Mouse (Mus musculus): Measurements from ENCODE around the gene Cx3cl1. TPM values are rescaled to one million over a fixed set of nuclear protein-coding genes. Genes with fewer than 3 reads are reported as not detected.

The Cx3cl1 gene
- 4.6 and 5.3 TPM in 2 replicates for polyA plus RNA-seq (2016; fragmentation: Nextera tagmentation; extraction: Ambion mirVana)

DNA sequence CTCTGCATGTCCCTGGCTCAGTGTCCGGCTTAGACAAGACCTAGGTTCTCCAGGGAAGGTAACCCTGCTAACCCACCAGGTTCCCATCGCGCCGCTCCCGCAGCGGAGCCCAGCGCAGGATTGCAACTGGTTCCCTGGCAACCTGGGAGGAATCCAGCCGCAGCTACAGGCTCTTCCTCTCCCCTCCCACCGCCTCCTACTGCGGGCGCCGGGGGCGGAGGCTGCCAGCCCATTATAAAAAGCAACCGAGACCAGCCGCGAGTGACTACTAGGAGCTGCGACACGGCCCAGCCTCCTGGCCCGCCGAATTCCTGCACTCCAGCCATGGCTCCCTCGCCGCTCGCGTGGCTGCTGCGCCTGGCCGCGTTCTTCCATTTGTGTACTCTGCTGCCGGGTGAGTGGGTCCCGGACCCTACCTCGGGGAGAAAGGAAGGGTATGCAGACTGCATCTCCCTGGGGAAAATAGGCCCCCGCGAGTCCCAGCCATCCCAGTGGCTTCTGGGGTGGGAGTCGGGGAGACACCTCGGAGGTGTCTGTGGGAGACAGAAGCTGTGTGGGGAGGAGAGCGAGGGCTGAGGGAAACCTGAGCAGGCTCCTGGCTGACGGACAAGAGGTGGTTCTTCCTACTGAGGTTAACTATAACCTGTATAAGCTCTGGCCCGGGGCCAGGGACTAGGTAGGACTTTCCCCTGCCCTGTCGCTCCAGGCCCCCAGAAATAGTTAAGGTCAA, at the start of gene Cx3cl1:
Cx3cl1 (plus strand) TSS at position 69 of the 730 bp plus-strand sequence.
- Histone ChIP-seq H3K36me3 (no peaks in the 10 kb centered on the region), H3K4me2 (replicated peaks) (peak within 1 kb of the TSS; percentile 78), H3K4me3 (peak within 1 kb of the TSS; percentile 44), H3K27me3 (peaks cover 47% of the 10 kb centered on the region), H3K9me3 (no peaks in the 10 kb centered on the region), H3K4me1 (peaks cover 14% of the 10 kb centered on the region), H3K9ac (peak within 1 kb of the TSS; percentile 46; the same call in 1 of the 2 replicates), H3K27ac (no peak within 1 kb of the TSS)
- WGBS: under 1% methylated on average over 38 of the region's 38 CpGs
- ATAC-seq (ENCODE audit: insufficient number of reproducible peaks, insufficient read depth, low FRiP score, low TSS enrichment): peak; percentile 59

DNA sequence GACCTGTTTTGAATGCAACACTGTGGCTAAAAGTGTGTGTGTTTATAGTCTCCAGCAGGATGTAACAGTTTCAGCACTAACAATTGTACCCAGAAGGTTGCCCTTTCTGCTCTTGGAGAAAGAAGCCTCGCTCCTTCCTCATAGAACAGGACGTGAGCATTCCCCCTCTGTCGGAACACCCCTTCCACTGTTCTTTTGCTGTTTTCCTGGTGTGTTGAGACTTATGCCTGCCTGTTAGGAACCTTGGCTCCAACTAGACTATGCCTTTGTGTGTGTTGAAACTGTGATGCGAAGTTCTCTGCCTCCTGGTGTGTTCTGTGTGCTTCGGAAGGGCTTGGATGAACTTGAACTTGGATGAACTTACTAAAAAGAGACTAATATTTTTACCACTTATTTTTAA, 45.8 kb upstream of the Cx3cl1 start:
- no peak overlapping the region for H3K4me3 ChIP-seq
- no peak for ATAC-seq (ENCODE audit: insufficient number of reproducible peaks, insufficient read depth, low FRiP score, low TSS enrichment)
- H3K4me2 ChIP-seq (replicated peaks): no peak overlapping the region

DNA sequence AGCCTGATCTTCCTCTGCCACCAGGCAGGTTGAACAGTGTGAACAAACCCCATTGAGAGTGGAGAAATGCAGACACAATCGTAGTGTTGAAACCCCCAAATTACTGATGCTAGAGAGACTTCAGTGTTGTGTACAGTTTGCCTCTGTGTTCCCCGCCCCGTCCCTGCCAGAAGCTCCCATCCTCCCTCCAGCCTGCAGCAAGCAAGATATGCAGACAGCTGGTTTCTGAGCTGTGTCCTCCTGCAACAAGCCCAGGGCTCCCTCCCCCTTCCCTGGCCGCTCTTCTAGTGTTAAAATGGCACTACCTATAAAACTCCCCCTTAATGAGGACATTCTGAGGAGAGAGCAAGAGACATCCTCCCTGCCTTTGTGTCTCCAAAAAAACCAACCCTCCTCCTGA, 42.5 kb upstream of the Cx3cl1 start:
- H3K36me3 ChIP-seq: no peaks in the 10 kb centered on the region
- H3K4me2 ChIP-seq (replicated peaks): no peak overlapping the region
- no peak for ATAC-seq (ENCODE audit: insufficient number of reproducible peaks, insufficient read depth, low FRiP score, low TSS enrichment)

More for the DNA sequence above, 45.8 kb upstream of the Cx3cl1 start:
- Histone ChIP-seq H3K36me3 (no peaks in the 10 kb centered on the region), H3K27ac (no peak overlapping the region), H3K27me3 (no peaks in the 10 kb centered on the region), H3K4me1 (no peaks in the 10 kb centered on the region), H3K9me3 (no peaks in the 10 kb centered on the region), H3K9ac (no peak overlapping the region)
- WGBS: 88% methylated on average over 5 of the region's 5 CpGs

DNA sequence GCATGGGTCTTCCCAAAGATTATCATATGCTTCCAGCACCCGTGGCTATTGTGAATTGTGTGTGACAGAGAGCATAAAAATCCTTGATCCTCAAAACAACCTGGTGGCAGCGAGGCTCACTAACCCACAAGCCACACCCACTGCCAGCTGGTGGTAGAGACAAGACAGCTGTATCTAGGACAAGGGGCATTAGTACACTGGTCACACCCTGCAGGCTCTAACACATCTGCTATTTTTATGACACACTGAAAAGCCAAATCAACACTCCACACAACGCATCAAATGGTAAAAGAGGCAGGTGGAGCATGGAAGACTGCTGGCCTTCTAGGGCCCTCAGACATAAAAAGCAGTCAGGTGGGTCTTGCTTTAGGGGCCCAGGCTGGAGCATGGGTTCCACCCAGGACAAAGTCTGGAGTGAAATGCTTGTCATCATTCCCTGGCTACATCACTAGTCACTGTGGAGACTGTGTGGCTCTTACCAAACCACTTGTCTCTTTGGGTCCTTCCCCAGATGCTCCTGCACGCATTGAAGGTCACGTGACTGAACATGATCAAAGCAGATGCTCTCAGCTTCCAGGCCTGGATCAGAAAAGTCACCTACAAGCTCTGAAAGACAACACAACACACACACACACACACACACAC, 37.9 kb upstream of the Cx3cl1 start:
- Histone ChIP-seq H3K9ac (no peak overlapping the region), H3K4me2 (replicated peaks) (no peak overlapping the region), H3K4me1 (no peaks in the 10 kb centered on the region), H3K4me3 (no peak overlapping the region), H3K27me3 (no peaks in the 10 kb centered on the region), H3K36me3 (no peaks in the 10 kb centered on the region), H3K9me3 (no peaks in the 10 kb centered on the region), H3K27ac (no peak overlapping the region)
- ATAC-seq (ENCODE audit: insufficient number of reproducible peaks, insufficient read depth, low FRiP score, low TSS enrichment): no peak
- WGBS: 75% methylated on average over 5 of the region's 5 CpGs

More for the DNA sequence above, 42.5 kb upstream of the Cx3cl1 start:
- no peaks in the 10 kb centered on the region for H3K9me3 ChIP-seq
- 70% methylated on average over 4 of the region's 4 CpGs for WGBS
- no peaks in the 10 kb centered on the region for H3K4me1 ChIP-seq
- no peak overlapping the region for H3K4me3 ChIP-seq
- no peak overlapping the region for H3K9ac ChIP-seq
- no peaks in the 10 kb centered on the region for H3K27me3 ChIP-seq
- H3K27ac ChIP-seq: no peak overlapping the region

DNA sequence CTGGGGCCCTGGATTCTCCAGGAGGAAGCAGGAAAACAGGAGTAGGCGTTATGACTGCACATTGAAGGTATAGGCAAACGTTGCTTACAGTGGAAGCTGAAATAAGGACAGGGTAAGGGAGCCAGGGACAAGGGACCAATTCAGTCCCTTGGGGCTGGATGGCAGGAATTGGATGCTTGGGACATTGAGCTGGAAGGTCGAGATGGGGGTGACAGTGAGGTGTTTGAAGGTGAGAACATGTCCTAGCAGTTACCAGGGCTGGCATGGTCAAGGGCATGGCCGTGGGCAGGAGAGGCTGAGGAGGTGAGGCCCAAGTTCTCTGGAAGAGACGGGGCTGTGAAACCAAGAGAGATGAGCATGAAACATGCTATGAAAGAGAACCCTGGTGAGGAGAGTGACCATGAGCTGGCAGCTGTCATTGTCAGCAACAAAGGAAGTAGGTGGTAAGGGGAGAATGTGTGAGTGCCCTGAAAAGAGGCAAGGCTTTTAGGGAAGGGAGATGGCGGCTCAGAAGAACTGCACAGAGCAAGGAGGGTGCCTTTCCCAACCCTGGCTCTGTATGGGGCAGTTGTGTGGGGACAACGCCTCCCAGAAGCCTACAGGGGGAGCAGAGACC, 37.0 kb upstream of the Cx3cl1 start:
- H3K27ac ChIP-seq: no peak overlapping the region
- H3K27me3 ChIP-seq: no peaks in the 10 kb centered on the region
- H3K9me3 ChIP-seq: no peaks in the 10 kb centered on the region
- 80% methylated on average over 7 of the region's 7 CpGs for WGBS
- H3K36me3 ChIP-seq: no peaks in the 10 kb centered on the region
- no peak overlapping the region for H3K4me3 ChIP-seq
- H3K4me2 ChIP-seq (replicated peaks): no peak overlapping the region
- no peak overlapping the region for H3K9ac ChIP-seq
- no peaks in the 10 kb centered on the region for H3K4me1 ChIP-seq
- ATAC-seq (ENCODE audit: insufficient number of reproducible peaks, insufficient read depth, low FRiP score, low TSS enrichment): no peak

DNA sequence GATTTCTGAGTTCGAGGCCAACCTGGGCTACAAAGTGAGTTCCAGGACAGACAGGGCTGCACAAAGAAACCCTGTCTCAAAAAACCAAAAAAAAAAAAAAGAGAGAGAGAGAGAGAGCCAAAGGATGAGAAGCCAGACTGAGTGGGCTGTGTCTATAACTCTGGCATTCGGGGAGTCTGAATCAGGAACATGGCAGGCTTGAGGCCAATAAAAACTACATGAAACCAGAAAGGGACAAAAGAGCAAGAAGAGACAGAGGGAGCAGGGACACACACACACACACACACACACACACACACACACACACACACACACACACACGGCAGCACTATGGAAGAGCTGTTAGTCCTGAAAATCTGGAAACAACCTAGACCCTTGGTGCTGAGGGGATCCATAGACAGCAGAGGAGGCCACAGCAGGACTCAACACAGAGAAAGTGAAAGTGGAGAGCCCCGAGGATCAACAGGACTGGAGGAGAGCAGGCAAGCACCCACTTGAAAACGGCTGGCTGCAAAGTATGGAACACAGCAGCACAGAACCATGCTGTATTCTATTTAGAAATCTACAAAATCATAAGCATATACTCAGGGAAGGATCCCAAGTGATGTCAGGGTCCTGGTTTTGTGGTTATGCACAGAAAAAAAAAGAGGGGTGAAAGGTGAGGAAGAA, 36.2 kb upstream of the Cx3cl1 start:
- H3K4me3 ChIP-seq: no peak overlapping the region
- ATAC-seq (ENCODE audit: insufficient number of reproducible peaks, insufficient read depth, low FRiP score, low TSS enrichment): no peak
- 64% methylated on average over 5 of the region's 5 CpGs for WGBS

DNA sequence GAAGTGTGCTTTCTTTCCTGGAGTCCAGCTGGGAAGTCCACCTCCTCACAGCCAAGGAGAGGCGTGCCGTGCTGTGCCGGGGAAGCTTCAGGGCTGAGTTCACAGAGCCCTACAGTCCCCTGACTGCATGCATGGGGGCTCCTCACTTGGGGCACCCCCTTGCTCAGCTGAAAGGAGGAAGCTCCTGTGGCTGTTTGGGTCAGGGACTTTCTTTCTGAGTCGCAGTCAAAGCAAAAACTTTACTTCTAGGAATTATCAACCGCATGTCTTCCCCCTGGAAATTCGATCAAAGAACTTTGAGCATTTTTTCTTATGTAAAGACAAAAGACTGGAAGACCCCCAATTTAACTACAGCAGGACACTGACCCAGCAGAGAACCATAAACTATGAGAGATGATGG, 32.0 kb upstream of the Cx3cl1 start:
- no peak overlapping the region for H3K27ac ChIP-seq
- H3K4me1 ChIP-seq: no peaks in the 10 kb centered on the region
- H3K36me3 ChIP-seq: no peaks in the 10 kb centered on the region
- ATAC-seq (ENCODE audit: insufficient number of reproducible peaks, insufficient read depth, low FRiP score, low TSS enrichment): no peak
- H3K4me3 ChIP-seq: no peak overlapping the region
- no peaks in the 10 kb centered on the region for H3K27me3 ChIP-seq
- 88% methylated on average over 6 of the region's 6 CpGs for WGBS
- no peaks in the 10 kb centered on the region for H3K9me3 ChIP-seq
- H3K9ac ChIP-seq: no peak overlapping the region
- H3K4me2 ChIP-seq (replicated peaks): no peak overlapping the region

More for the DNA sequence above, 36.2 kb upstream of the Cx3cl1 start:
- Histone ChIP-seq H3K4me1 (no peaks in the 10 kb centered on the region), H3K4me2 (replicated peaks) (no peak overlapping the region), H3K9me3 (no peaks in the 10 kb centered on the region), H3K36me3 (no peaks in the 10 kb centered on the region), H3K27ac (no peak overlapping the region), H3K27me3 (no peaks in the 10 kb centered on the region), H3K9ac (no peak overlapping the region)

DNA sequence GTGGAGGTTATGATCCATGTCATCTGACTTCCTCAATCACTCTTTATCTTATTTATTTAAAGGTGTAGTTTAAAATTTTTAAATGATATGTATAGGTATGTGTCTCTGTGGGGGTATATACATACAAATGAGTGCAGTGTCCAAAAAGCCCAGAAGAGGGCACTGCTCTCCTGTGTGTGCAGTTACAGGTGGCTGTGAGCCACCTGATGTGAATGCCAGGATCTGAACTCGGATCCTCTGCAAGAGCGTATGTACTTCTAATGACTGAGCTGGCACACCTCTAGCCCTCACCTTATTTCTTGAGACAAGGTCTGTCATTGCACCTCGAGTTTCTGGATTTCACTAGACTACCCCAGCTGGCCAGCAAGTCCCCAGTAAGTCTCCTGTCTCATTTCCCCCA, 31.2 kb upstream of the Cx3cl1 start:
- H3K4me2 ChIP-seq (replicated peaks): no peak overlapping the region
- H3K9ac ChIP-seq: no peak overlapping the region
- H3K9me3 ChIP-seq: no peaks in the 10 kb centered on the region
- no peaks in the 10 kb centered on the region for H3K36me3 ChIP-seq
- ATAC-seq (ENCODE audit: insufficient number of reproducible peaks, insufficient read depth, low FRiP score, low TSS enrichment): no peak
- H3K4me1 ChIP-seq: no peaks in the 10 kb centered on the region
- H3K27ac ChIP-seq: no peak overlapping the region
- H3K27me3 ChIP-seq: no peaks in the 10 kb centered on the region
- WGBS: 84% methylated on average over 3 of the region's 3 CpGs
- H3K4me3 ChIP-seq: no peak overlapping the region

DNA sequence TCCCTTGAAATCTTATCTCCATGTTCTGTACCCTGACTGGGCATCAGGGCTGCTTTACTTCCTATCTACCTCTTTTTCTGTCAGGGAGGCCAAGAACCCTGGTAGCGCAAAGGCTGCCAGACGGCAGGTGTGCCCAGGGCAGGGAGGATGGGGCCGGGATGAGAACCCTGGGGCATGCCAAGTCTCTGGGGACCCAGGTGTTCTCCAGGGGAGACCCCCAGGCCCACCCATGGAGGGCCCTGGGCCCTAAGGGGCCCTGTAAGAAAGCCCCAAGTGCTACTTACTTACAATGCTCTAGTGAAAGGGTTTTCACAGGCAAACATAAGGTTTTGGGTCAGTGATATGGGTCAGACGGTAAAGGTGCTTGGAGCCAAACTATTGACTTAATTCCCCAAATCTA, 30.1 kb upstream of the Cx3cl1 start:
- Histone ChIP-seq H3K9ac (no peak overlapping the region), H3K36me3 (no peaks in the 10 kb centered on the region), H3K27me3 (no peaks in the 10 kb centered on the region), H3K4me2 (replicated peaks) (no peak overlapping the region), H3K4me3 (no peak overlapping the region), H3K27ac (no peak overlapping the region), H3K4me1 (no peaks in the 10 kb centered on the region), H3K9me3 (no peaks in the 10 kb centered on the region)
- no peak for ATAC-seq (ENCODE audit: insufficient number of reproducible peaks, insufficient read depth, low FRiP score, low TSS enrichment)
- 94% methylated on average over 4 of the region's 4 CpGs for WGBS

DNA sequence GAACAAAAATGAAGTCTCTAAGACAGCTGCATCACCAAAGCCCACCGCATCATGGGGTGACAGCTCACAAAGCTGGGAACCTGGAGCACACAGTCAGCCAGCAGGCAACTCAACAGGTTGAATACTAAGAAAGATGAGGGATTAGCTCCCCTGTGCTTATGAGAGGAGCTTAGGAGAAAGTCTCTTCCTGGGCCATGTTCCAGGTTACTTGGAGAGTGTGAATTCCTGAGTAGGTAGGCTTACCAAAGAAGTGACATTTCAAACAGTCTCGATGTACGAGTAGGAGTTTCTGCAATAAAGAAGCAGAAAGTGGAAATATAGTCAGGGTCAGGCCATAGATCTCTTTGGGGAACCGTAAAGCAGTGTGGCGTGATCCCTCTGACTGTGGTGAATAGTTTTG, 27.3 kb upstream of the Cx3cl1 start:
- no peaks in the 10 kb centered on the region for H3K4me1 ChIP-seq
- no peaks in the 10 kb centered on the region for H3K9me3 ChIP-seq
- no peak overlapping the region for H3K4me2 ChIP-seq (replicated peaks)
- H3K36me3 ChIP-seq: no peaks in the 10 kb centered on the region
- no peaks in the 10 kb centered on the region for H3K27me3 ChIP-seq
- H3K4me3 ChIP-seq: no peak overlapping the region
- no peak overlapping the region for H3K9ac ChIP-seq
- H3K27ac ChIP-seq: no peak overlapping the region
- ATAC-seq (ENCODE audit: insufficient number of reproducible peaks, insufficient read depth, low FRiP score, low TSS enrichment): no peak
- 88% methylated on average over 5 of the region's 5 CpGs for WGBS

DNA sequence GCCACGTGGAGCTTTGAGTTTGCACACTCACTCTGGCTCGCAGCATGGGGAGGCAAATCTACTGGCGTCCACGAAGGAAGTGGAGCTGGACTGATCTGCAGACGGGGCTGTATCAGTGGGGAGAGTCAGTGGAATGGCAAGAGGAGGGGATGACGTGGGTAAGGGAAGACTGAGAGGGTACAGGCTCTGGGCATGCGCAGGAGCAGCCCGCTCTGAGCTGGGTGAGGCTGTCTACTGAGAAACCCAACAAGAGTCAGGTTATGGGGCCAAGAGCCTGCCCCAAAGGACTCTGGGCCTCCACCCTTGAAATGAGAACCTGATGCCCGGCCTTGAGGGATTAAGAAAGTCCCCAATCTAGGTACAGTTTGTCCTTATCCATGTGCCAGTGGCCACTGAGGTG, 26.8 kb upstream of the Cx3cl1 start:
- H3K36me3 ChIP-seq: no peaks in the 10 kb centered on the region
- no peaks in the 10 kb centered on the region for H3K9me3 ChIP-seq
- no peak for ATAC-seq (ENCODE audit: insufficient number of reproducible peaks, insufficient read depth, low FRiP score, low TSS enrichment)
- H3K27ac ChIP-seq: no peak overlapping the region
- no peaks in the 10 kb centered on the region for H3K4me1 ChIP-seq
- no peak overlapping the region for H3K4me3 ChIP-seq
- 80% methylated on average over 9 of the region's 9 CpGs for WGBS
- H3K27me3 ChIP-seq: no peaks in the 10 kb centered on the region
- no peak overlapping the region for H3K9ac ChIP-seq
- no peak overlapping the region for H3K4me2 ChIP-seq (replicated peaks)

All from embryonic facial prominence, embryonic 12.5 days (tissue).